Mouse (Mus musculus) frontal cortex, adult 2 months (tissue): ENCODE measurements at regions not wholly inside any gene's neighbourhood (a gene's known extent, or its start where the extent isn't known, plus 50 kb on each side); places are given as distances from the start of the nearest gene placed in this dataset.

ENCODE experiments used
- DNase-seq, 2 experiments: peaks; one replicate each; pipeline ENCODE4 v3.0.0; 2022; ENCODE audit warnings: low spot score in 1 of 2; ENCODE audit errors: extremely low spot score in 1 of 2

DNA sequence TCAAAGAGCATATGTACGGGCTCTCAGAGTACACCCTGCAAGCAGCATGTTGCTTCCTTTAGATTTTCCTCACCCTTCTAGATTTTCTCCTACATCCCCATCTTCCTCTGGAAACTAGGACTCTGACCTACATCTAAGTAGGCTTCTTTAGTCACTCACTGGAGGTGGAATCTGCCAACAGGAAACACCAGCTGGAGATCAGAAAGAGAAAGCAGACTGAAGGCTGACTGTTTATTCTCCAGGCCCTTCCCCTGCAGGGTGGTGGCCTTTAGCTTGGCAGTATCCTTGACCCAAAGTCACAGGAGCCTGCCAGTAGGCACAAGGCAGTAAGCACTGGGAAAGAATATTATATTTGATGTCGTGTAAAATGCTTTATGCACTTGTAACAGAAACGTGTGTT, 75.4 kb upstream of the Klf12 start:
- peak in 1 of 2 experiments; percentile 44 for DNase-seq

GRCm38 (mm10) chr14:100357131-100357530, 72.7 kb upstream of the Klf12 start:
- DNase-seq = no peak

- DNase-seq = no peak
These were observed 69.0 kb upstream of the Klf12 start for GRCm38 (mm10) chr14:100353508-100353907.

GRCm38 (mm10) chr14:100352961-100353452, 68.5 kb upstream of the Klf12 start:
- no peak for DNase-seq

GRCm38 (mm10) chr14:100351004-100351403, 66.5 kb upstream of the Klf12 start:
- DNase-seq = no peak

- DNase-seq = no peak
These were observed 65.7 kb upstream of the Klf12 start for GRCm38 (mm10) chr14:100350021-100350790.

DNA sequence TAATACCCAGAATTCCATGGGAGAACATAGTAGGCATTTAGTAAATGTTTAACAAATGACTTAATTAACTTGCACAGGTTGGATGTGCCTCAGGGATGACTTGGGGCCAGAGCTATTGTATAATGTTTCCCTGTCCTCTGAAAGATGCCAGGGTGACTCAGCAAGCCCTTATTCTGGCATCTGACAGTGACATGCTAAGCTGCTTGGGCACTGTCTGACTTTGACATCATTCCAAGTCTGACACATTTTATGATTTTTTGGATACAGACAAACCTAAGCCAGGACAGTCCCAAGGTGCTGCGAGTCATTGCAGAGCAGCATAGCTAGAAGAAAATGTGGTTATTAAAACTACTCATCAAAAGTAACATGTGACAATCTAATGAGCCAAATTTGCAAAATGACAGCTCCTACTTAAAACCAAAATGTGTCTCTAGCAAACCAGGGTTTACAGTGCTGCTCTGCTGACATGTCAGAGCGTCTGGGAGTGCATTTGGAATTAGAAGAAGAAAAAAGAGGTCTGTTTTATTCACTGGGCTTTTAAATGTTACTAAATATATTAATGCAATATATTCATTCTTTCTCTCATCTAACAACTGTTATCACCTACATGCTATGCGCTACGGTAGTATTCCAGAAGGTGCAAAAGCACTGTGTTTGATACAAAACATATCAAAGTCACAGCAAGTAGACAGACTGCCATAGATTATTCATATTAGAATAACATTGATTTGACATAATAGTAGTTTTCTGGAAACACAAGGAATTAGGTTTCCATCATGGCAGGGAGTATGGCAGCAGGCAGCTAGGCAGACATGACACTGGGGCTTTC, 64.1 kb upstream of the Klf12 start:
- no peak for DNase-seq

- DNase-seq = no peak
These were observed 52.4 kb upstream of the Klf12 start for GRCm38 (mm10) chr14:100336926-100337325.
